Mouse (Mus musculus): Measurements from ENCODE around the gene Fdxr.

DNA sequence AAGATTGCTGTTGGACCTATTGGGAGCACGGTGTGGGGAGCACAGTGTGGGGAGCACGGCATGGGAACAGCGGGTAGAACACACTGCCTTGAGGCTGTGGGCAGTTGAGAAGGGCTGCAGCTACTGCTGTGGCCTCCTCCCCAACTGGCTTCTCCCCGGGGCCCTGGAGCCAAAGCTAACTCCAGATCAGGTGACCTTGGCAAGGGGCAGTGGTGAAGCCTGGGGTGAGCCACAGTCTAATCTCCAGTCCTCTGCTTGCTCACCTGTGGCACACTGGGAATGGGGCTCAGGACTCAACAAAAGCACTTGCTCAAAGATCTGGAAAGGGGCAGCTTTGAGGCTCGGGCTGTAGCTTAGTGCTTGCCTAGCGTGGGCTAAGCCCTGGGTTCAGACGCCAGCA is 40.4 kb upstream of the Fdxr start:
- TF ChIP-seq POLR2A (IDR thresholded peaks at IDR 0.05; ENCODE audit: extremely low read depth, insufficient read depth, low read length) (no peak), CTCF (IDR thresholded peaks at IDR 0.05; ENCODE audit: extremely low read depth, insufficient read depth, low read length) (no peak)
